Mouse (Mus musculus): ENCODE data around the gene Hcrtr2.

Hcrtr2 gene

GRCm38 (mm10) chr9:76323756-76324155 is at the start of gene Hcrtr2:
Gene Hcrtr2 (minus strand): TSS chr9:76323856.
- DNase-seq (ENCODE audit: low spot score in 2 of 2): no peak

- DNase-seq (ENCODE audit: low spot score in 2 of 2): no peak
These were observed 41.2 kb upstream of the Hcrtr2 start for GRCm38 (mm10) chr9:76364874-76365273.

DNA sequence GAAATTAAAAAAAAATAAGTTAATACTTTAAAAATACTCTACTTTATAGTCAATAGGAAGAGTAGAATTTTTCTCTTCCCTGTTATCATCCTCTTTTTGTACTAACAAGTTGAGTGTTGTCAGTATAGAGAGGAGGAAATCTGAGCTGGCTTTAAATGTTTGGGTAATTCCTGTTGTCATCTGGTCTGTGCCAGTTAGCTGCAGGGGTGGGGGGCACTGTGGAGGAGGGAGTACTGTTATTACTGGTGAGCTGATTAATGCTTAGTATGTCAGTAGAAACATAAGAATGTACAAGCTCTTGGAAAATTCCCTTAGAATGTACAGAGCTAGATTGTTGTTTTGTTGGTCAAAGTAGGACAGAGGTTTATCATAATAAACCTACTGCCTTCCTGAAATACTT is 36.7 kb upstream of the Hcrtr2 start:
- no peak for DNase-seq (ENCODE audit: low spot score in 2 of 2)

DNA sequence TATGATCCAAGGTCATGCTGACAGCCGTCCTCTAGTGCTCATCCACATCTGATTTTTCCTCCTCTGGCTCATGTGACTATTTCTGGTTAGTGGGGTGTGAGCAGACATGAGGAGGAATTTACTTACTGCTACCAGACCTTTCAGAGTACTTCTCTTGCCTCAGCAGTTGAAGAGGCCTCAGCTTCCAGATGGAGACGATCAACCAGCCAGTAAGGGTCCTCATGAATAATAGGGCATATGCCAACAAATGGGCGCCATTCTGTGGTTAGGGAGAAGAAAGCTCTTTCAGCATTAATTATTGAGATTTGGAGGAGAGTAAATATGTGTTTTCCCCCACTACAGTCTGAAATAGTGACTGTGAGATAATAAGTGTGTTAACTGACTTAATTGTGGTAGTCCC is 28.7 kb upstream of the Hcrtr2 start:
- DNase-seq (ENCODE audit: low spot score in 2 of 2): no peak

DNA sequence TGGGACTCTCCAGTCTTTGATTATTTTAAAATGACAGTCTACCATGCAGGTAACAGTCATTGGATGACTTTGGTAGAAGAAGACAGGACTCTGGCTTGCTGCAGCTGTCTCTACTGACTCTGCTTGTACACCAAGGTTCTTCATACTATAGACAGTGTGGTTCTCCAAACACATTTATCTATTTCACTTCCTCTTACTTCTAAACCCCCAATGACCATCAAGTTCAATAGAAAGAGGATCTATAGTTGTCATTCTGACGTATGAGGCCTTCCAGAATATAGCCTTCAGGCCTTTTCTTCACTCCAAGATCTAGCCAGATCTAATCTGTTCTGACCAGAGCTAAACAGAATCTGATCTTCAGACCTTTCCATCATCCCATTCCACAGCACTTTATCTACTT is 23.6 kb upstream of the Hcrtr2 start:
- no peak for DNase-seq (ENCODE audit: low spot score in 2 of 2)

GRCm38 (mm10) chr9:76331081-76331480 is 7.4 kb upstream of the Hcrtr2 start:
- DNase-seq (ENCODE audit: low spot score in 2 of 2): no peak

- DNase-seq (ENCODE audit: low spot score in 2 of 2): peak in 1 of 2 experiments; percentile 58
These were observed 412 bp downstream of the Hcrtr2 start for GRCm38 (mm10) chr9:76323186-76323701.

DNA sequence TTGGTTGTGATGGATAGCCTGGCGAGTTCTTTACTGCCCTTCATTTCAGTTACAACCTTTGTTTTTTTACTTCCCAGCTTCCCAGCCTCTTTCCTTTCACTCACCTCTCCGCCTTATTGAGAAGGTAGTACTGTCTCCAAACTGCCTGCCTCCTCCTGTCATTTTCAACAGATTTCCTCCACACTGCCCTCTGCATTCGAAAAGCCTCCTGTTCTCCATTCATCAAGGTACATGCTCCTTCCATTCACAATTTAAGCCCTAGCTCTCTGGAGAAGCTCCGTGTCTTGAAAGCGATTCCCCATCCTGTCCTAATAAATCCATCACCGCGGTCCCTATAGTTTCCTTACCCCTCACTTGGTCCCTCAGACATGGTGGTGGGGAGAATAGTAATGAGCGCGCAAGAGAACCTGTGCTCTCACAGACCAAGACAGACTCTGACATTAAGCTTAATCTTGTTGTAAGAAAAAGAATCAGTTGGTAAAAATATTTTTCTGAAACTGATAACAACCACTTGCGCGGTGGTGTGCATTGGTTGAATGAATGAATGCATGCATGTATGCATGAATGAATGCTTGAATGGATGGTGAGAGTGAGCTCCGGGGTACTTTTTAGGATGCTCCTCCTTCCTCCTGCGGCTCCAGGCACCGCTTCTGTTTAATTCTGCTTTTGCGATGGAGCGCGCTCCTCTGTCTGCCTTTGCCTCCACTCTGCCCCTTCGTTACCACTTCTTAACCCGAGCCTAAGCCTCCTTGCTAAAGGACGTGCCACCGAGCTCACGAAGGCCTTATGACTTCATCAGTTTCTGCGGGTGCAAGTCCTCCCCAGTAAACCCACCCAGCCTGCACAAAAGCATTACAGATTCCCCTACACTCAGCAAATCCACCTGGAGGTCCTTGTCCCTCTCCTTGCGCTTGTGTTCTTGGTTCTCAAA is 1.3 kb downstream of the Hcrtr2 start:
- DNase-seq (ENCODE audit: low spot score in 2 of 2): no peak

DNA sequence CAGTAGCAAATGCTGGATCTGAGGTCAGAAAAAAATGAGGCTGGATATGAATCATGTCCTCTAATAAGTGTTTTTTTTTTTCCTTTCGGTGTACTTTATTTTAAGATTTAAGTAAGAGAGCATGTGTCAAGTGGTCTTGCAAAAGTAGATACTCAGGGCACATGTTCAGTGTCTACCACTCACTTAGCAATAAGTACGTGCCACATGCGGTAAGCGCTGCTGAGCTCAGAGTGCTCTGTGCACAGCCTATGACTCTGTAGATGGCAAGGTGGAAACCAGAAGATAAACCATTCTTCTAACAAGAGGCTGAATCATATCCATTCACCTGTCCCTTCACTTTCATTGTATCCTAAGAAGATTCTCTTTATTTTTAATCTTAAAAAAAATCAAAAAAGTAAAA is 2.1 kb downstream of the Hcrtr2 start:
- no peak for DNase-seq (ENCODE audit: low spot score in 2 of 2)

- no peak for DNase-seq (ENCODE audit: low spot score in 2 of 2)
These were observed 2.9 kb downstream of the Hcrtr2 start for GRCm38 (mm10) chr9:76320755-76321154.

GRCm38 (mm10) chr9:76318302-76318701 is 5.4 kb downstream of the Hcrtr2 start:
- no peak for DNase-seq (ENCODE audit: low spot score in 2 of 2)

DNA sequence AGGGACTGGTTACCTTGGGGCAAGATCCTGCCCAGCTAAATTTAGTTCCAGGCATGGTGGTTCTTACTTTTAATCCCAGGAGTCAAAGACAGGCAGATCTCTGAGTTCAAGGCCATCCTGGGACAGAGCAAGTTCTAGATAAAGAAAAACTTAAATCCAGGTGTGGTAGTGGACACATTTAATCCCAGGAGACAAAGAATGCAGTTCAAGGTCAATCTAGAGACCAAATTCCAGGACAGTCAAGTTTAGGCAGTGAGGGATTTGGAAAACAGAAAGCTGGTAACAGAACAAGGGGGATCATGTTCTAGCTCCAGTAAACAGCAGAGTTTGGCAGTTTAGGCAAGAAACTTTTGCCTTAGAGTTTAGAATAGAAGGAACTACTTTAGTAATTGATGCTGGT is 8.6 kb downstream of the Hcrtr2 start:
- no peak for DNase-seq (ENCODE audit: low spot score in 2 of 2)

DNA sequence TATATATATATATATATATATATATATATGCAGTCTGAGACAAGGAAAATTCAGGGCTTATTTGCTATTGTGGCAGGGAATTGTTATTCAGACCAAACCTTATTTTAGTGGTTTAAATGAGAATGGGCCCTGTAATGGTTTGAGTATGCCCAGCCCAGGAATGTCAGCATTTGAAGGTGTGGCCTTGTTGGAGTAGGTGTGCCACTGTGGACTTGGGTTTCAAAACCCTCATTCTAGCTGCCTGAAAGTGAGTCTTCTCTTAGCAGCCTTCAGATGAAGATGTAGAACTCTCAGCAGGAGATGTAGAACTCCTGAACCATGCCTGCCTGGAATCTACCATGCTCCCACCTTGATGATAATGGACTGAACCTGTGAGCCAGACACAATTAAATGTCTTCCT is 9.7 kb downstream of the Hcrtr2 start:
- no peak for DNase-seq (ENCODE audit: low spot score in 2 of 2)

GRCm38 (mm10) chr9:76312221-76312620 is 11.4 kb downstream of the Hcrtr2 start:
- DNase-seq (ENCODE audit: low spot score in 2 of 2): no peak

DNA sequence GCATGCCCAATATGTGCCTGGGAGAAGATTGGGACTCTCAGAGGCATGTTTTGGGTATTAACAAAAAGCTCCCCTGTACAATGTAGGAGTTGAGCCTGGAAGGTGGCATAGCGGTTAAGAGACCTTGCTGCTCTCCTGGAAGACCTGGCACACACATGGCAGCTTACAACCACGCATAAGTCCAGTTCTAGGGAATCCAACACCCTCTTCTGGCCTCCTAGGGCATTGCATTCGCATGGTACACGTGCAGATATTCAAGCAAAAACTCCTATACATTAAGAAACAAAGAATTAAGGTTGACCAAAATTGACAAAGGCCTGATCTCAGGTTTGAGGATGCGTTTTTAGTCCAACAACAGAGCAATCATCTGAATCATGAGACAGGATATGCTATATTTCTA is 32.3 kb downstream of the Hcrtr2 start:
- no peak for DNase-seq (ENCODE audit: low spot score in 2 of 2)

- DNase-seq (ENCODE audit: low spot score in 2 of 2): no peak
These were observed 52.8 kb downstream of the Hcrtr2 start for GRCm38 (mm10) chr9:76270886-76271285.

- DNase-seq (ENCODE audit: low spot score in 2 of 2): no peak
These were observed 65.9 kb downstream of the Hcrtr2 start for GRCm38 (mm10) chr9:76257731-76258130.

GRCm38 (mm10) chr9:76252544-76252943 is 71.1 kb downstream of the Hcrtr2 start:
- DNase-seq (ENCODE audit: low spot score in 2 of 2): no peak

- no peak for DNase-seq (ENCODE audit: low spot score in 2 of 2)
These were observed 71.5 kb downstream of the Hcrtr2 start for GRCm38 (mm10) chr9:76252109-76252508.

DNA sequence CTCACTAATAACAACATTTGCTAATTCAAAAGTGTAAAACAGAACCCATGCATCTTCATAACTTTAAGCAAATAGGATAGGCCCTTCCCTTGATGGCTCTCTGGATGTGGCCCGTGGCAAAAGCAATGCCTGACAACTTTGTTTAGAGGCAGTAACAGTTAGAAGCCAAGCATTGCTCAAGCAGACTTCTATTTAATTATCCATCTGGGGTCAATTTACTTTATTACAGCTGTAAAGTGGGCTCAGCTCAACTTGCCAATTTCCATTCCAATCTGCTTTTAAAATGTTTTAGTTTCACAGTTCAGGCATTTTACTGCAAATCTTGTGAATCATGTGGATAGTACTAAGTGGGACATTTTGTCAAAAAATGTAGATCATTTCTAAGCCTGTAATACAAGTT is 81.3 kb downstream of the Hcrtr2 start:
- DNase-seq (ENCODE audit: low spot score in 2 of 2): no peak

GRCm38 (mm10) chr9:76237946-76238345 is 85.7 kb downstream of the Hcrtr2 start:
- DNase-seq (ENCODE audit: low spot score in 2 of 2): no peak

DNA sequence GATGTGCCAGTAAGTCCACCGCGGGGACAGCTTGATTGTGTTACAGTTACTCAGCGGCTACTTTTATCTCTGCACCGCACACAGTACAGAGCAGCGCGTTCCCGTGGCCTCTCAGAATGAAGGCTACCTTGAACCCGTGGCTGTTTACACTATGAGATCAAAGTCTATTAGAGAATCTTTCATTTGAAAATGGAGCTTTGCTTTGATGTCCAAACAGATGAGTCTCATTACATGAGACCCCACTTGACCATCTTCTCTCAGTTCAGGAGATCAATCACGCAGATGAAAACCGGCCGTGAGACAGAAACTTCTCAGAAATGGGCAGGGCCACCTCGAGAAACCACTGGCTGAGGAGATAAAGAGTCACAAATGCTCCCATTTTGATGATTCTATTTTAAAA is 86.4 kb downstream of the Hcrtr2 start:
- no peak for DNase-seq (ENCODE audit: low spot score in 2 of 2)

GRCm38 (mm10) chr9:76236626-76237025 is 87.0 kb downstream of the Hcrtr2 start:
- DNase-seq (ENCODE audit: low spot score in 2 of 2): peak; percentile 24 to 67
